Mouse (Mus musculus) fibroblast of lung, adult 2 months (primary cell): ENCODE results near the gene Lenep.

Experiments used
- DNase-seq: peaks from one replicate; pipeline ENCODE4 v3.0.0-alpha.2; 2011; ENCODE audit warnings: low read depth

Gene Lenep

GRCm38 (mm10) chr3:89391663-89392511 is 10.7 kb downstream of the Lenep start:
- no peak for DNase-seq

DNA sequence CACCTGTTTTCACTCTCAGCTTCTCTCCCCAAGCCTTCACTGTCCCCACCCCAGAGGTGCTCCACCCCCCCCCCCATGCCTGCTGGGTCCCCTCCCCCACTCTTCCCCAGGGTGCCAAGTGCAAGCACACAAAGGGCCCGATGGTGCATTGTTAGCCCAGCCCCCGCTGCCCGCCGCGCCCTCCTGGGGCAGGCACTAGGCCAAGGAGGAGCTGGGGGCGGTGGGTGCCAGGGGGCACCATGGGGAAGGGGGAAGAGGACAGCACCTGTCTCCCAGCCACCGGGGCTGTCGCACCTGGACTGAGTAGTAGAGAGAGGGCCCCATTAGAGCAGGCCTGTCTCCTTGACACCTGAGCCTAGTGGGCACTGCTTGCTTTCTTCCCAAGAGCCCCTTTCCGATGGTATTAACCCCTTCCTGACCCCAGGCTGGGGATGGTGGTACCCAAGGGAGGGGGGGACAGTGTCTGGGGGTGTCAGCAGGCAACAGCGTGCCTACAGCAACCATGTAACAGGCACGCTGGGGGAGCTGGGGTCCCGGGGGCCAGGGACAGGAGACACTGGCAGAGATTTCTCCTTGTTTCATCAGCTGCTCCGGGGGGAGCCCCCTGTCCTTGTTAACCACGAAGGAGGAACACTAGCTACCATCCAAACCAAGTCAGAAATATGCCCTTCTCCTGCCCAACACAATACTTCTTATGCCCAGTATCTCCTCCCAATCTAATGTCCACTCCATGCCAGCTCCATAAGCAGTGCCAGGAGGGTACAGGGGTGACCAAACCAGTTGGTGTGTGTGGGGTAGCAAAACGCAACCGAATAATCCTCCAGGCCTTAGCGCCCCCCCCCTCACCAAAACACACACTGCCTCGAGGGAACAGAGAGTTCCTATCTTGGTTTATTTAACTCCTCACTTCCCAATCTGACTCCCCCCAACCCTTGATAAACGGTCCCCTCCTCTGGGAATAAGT is 11.6 kb downstream of the Lenep start:
- no peak for DNase-seq

DNA sequence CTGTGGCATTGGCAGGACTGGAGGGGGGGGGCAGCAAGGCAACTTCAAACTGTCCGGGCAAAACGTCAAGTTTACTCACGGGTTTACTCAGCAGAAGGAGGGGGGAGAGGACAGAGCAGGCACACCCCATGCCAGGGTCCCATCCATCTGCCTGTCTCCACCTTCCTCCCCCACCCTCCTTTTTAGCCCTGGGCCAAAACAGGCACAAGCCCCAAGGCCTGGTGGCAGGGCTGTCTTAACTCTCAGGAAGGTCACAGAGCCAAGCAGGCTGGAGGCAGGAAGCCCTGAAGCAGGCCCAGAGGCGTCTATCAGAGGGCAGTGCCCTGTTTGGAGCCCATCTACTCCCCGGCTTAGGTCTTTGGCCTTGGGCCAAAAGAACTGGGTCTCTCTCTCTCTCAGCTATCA is 12.5 kb downstream of the Lenep start:
- DNase-seq = no peak

DNA sequence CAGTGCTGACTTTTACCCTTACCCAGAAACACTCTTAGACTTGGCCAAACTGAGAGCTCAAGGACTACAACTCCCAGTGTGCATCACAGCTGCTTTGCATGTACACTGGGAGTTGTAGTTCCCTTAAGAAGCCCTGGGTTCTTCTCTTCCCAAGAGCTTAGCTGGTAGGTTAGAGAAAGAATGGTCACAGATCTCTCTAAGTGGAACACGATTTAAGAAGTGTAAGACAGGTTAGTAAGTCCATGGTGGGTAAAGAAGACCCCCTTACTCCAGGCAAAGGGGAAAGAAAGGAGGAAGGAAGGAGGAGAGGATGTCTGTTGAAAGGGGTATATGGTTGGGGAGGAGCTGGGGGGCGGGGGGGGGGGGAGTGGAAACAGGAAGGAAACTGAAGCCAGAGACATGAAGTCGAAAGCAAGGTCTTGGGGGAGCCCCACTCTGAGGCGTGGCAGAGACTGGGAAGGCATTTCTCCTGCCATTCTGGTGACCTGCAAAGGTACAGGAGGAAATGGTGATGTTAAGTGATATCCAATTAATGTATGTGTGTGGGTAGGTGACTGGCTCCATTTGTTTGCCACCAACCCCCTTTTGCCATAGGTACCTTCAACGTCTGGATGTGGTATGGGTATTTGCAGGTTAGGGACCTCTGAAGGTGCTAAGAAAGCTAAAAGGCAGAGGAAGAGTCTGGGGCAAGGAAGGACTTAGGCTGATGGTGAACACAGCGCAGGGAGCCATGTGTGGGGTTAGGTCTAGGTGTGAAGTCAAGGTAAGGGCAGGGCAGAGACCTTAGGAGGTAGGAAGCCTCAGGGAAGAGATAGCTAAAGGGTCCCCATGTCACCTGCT is 13.5 kb downstream of the Lenep start:
- DNase-seq = no peak

GRCm38 (mm10) chr3:89388134-89388881 is 14.3 kb downstream of the Lenep start:
- DNase-seq = no peak

GRCm38 (mm10) chr3:89387632-89388031 is 15.0 kb downstream of the Lenep start:
- no peak for DNase-seq

DNA sequence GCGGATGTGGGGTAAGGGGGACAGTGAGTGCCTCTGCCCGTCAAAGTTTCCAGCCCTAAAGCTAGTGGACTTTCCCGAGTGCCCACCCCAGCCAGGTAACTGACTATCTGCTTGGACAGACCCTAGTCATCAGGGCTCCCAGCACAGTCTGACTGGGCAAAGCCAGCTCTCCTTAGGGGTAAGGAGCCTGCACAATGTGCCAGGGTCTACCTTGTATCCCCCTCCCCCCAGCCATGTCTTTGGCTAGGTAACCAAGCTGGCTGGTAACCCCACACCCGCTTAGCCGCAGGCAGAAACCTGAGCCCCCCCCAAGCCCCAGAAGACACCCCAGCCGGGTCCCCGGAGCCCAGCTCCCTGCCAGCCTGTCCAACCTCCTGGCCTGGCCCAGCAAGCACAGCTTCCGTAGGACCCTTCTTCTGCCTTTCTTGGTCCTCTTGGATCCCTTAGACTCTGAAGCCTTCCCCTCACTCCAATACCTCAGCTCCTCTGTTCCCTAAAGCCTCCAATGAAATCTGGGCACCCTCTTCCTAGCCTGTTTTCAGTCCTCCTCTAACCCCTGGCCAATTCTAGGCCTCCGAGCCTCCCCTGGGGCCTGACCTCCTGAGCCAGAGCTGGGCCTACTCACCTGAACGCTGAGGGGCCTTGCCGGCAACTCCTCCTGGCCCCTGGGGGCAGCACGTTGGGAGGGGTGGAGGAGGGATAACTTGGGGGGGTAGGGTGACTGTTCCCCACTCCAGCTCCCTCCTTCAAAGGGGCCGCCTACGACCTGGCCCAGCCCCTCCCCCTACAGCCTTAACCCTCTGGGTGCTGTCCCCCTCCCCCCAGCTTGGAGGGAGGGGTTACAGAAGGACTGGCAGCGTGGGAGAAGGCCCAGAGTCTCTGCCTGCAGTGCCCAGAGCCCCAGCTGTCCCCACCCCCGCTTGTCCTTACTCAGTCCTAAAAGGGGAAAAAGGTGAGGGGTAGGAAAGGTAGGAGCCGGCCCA is 15.9 kb downstream of the Lenep start:
- DNase-seq = no peak

- DNase-seq = no peak
These were observed 17.1 kb downstream of the Lenep start for GRCm38 (mm10) chr3:89385451-89385850.

DNA sequence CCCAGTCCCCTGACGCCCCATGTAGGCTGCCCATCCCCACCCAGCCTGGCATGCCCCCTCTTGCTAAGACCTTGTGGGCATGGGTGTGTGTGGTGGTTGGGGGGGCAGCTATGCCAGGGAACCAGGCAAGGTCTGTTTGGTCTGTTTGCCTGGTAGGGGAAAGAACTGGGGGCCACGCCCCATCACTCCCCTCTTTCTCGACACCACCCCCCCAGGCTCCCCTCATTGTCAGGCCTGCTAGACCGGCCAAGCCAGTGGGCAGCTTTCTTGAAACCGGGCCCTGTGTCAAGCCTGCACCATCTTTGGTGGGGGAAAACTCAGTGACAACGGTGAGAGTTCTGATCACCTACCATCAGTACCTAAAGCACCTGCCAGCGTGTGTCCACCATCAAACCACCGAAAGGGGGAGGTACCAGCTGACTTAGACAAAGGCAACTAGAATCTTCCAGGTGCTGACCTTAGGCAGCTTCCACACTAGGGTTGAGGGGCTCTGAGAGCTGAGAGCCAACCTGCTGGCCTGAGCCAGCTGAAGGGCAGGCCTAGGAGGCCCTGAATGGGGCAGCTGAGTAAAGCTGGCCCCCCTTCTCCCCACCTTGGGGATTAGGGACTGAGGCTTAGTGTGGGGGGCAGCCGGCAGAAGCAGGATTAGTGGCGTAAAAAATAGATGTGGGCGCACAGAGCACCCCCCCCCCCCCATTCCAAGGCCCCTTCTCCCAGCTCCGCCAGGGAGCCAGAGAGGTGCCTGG is 18.1 kb downstream of the Lenep start:
- DNase-seq = no peak

GRCm38 (mm10) chr3:89383651-89384255 is 18.8 kb downstream of the Lenep start:
- no peak for DNase-seq

GRCm38 (mm10) chr3:89382950-89383349 is 19.6 kb downstream of the Lenep start:
- no peak for DNase-seq

DNA sequence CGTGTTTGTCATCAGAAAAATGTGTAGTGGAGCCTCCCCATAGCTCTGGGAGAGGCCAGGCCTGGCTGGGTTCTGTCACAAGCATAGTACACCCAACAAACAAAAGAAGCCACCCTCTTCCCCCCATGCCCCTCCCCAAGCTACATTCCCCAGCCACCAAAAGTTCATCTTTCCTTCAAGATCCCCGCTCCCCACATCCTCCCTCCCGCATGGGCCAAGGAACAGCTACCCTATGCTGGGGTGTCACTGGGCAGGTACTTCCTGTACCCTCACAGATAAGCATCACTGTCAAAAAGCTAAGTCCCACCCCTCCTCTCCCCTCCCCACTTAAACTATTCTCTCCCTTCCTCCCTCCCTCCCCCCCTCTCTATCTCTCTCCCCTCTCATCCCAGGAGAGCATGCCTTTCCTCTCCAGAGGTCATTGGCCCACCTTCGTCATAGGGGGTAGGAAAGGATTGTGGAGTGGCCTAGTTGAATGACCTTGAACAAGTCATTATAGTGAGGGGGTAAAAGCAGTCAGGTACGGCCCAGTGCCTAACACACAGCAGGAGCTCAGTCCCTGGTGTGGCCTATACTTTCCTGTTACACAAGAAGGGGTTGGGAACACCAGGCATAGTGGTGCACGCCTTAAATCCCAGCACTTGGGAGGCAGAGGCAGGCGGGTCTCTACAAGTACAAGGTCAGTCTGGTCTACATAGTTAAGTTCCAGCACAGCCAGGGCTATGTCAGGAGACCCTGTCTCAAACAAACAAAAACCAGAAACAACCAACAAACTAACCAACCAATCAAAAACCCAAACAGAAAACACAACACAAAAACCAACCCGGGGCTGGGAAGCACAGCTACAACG is 20.3 kb downstream of the Lenep start:
- no peak for DNase-seq

DNA sequence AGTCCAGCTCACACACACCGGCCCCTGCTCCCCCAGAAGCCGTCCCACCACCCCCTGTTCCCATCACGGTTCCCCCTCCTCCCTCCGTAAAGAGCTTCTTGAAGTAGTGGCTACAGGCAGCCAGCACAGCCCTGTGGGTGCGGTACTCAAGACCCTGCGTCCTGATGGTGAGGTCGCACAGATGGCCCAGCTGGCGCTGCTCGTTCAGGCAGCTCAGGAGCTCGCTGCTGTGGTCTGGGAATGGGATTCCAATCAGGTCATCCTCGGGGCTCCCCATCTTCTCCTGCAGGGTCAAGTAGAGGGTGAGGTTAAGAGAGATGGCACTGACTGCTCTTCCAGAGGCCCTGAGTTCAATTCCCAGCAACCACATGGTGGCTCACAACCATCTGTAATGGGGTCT is 21.4 kb downstream of the Lenep start:
- no peak for DNase-seq

GRCm38 (mm10) chr3:89380711-89381110 is 21.9 kb downstream of the Lenep start:
- DNase-seq = no peak

- DNase-seq = no peak
These were observed 22.3 kb downstream of the Lenep start for GRCm38 (mm10) chr3:89380291-89380690.

GRCm38 (mm10) chr3:89379388-89380131 is 23.0 kb downstream of the Lenep start:
- DNase-seq = no peak

- DNase-seq = peak; percentile 60
These were observed 24.1 kb downstream of the Lenep start for GRCm38 (mm10) chr3:89378394-89379067.
